Mouse (Mus musculus) forebrain, postnatal 0 days (tissue): ENCODE data around the gene Gtpbp6. TPM values are rescaled to one million over a fixed set of nuclear protein-coding genes. Genes with fewer than 3 reads are reported as not detected.
"Not testable (repeated sequence)": the region's sequence is repeated elsewhere in the genome, so short reads cannot be mapped to it uniquely, and the experiment has no call there.

Experiments
- ATAC-seq: fragments of 200-750 bp; cut with Nextera tagmentation; 2 replicates; pipeline ENCODE4 v1.8.0; 2017; ENCODE audit warnings: mild to moderate bottlenecking, moderate library complexity
- DNase-seq: peaks from one replicate; pipeline ENCODE4 v3.0.0-alpha.2; 2015
- H3K27ac ChIP-seq: fragments of 300-500 bp; sonication (generic); 2 replicates; pipeline ENCODE4 v1.5.1; 2014; ENCODE audit warnings: low read depth, mild to moderate bottlenecking, antibody characterized with exemption, low read length, moderate library complexity, mixed read lengths
- H3K27me3 ChIP-seq: fragments of 300-500 bp; sonication (generic); 2 replicates; pipeline ENCODE4 v1.6.1; 2014; ENCODE audit warnings: mild to moderate bottlenecking, low read length, mixed read lengths; ENCODE audit not compliant: insufficient read depth
- H3K36me3 ChIP-seq: fragments of 300-500 bp; sonication (generic); 2 replicates; pipeline ENCODE4 v1.6.1; 2014; ENCODE audit warnings: mild to moderate bottlenecking, moderate library complexity; ENCODE audit not compliant: insufficient read depth
- H3K4me1 ChIP-seq: fragments of 300-500 bp; sonication (generic); 2 replicates; pipeline ENCODE4 v1.6.1; 2014; ENCODE audit warnings: antibody characterized with exemption; ENCODE audit not compliant: insufficient read depth
- H3K4me2 ChIP-seq: fragments of 300-500 bp; sonication (generic); 2 replicates; pipeline ENCODE4 v1.6.1; 2014; ENCODE audit warnings: low read depth, mild to moderate bottlenecking, moderate library complexity
- H3K4me3 ChIP-seq: fragments of 300-500 bp; sonication (generic); 2 replicates; pipeline ENCODE4 v1.5.1; 2014; ENCODE audit warnings: low read depth, low read length, mixed read lengths
- H3K9ac ChIP-seq: fragments of 300-500 bp; sonication (generic); 2 replicates; pipeline ENCODE4 v1.6.1; 2014; ENCODE audit warnings: mild to moderate bottlenecking
- H3K9me3 ChIP-seq: fragments of 300-500 bp; sonication (generic); 2 replicates; pipeline ENCODE4 v1.6.1; 2016; ENCODE audit warnings: low read length
- CTCF ChIP-seq: sonication (generic); IDR thresholded peaks from 2 replicates; pipeline ENCODE4 v1.5.1; 2016; ENCODE audit warnings: antibody characterized with exemption, control low read depth, low read depth
- WGBS: fragments of 180-500 bp; shearing (Covaris S2); extraction: QIAGEN DNeasy Blood & Tissue Kit; methylation state at CpG from one replicate; pipeline ENCODE4 v1.1.7; 2014; 5-methylcytosine and 5-hydroxymethylcytosine counted together
- polyA plus RNA-seq: library from polyadenylated mRNA; unstranded; fragments of >200 nt; fragmentation: Nextera tagmentation; extraction: Ambion mirVana; gene quantifications from 2 replicates; pipeline ENCODE4 v1.2.1, GENCODE M21; 2015
- total RNA-seq: library from RNA; depleted of rRNA; stranded (reverse); fragments of >200 nt; gene quantifications from 2 replicates; pipeline ENCODE4 v1.2.3, GENCODE M21; 2014

The Gtpbp6 gene
- total and polyA plus RNA-seq, 2 experiments from 2014 or later = 62.6 to 99.2 TPM

DNA sequence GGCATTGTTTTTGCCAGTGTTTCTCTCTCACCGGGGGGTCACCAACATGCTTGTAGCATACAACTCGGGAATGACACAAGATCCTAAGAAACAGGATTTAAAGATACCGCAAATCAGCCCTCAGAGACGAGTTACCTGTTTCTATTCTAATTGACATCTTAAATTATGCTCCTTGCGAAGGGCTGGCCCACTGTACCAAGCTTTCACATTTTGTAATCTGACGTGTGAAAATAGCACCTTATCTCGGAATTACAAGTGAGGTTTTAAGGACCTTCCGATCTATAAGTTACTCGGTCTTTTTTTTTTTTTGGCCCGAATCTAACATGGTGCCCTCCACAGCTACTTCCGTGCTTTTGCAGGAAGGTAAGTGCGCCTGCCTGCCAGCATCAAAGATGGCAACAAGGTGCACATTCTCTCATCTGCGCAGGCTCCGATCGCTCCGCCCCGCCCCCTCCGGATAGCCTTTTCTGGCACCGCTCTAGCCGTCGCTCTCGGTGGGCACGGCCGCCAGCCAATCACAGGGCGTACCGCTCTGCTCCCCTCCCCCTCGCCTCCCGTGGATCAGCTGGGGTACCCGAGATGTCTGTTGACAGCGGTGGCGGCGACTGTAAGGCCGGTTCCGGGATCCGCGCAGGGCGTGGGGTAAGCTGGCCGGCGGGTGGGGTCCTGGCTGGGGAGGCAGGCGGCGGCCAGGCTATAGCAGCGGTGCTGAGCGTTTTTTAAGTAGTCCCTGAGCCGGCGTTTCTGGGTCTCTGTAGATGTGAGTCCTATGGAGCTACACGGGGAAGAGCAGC lies 27.5 kb upstream of the Gtpbp6 start, which contains the start of gene Chfr:
TSS of gene Chfr (plus strand) at position 550 of the 794 bp plus-strand sequence.
- Histone ChIP-seq H3K4me3 (peak within 1 kb of the TSS; percentile 75), H3K9ac (peak within 1 kb of the TSS; percentile 80), H3K4me2 (peak within 1 kb of the TSS; percentile 80), H3K9me3 (no peaks in the 10 kb centered on the region), H3K27ac (peak within 1 kb of the TSS; percentile 83), H3K4me1 (peaks cover 4% of the 10 kb centered on the region; the same call in 1 of the 2 replicates), H3K27me3 (no peaks in the 10 kb centered on the region), H3K36me3 (peaks cover 11% of the 10 kb centered on the region)
- ATAC-seq = peak; percentile 99
- peak; percentile 99 for DNase-seq
- TF ChIP-seq CTCF = peak; percentile 26; the same call in 1 of the 2 replicates
- 4% methylated on average over 46 of the region's 46 CpGs for WGBS

DNA sequence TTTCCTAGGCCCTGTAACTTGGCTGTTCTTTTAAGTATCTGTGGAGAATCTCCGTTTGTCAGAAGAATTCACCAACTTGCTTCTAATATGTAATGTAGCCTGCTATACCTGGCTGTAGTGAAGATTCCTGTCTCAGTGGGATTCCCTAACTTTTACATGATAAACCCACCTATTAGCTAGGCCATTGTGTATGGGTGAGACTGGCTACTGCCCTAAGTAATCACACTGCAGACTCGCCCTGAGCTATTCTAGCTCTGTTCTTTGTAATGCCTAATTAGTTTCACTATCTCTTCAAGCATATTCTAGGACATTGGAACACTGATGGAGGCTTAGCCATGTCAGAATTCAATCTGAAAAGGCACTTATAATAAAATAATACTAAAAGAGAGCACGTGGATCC lies 14.4 kb upstream of the Gtpbp6 start:
- peaks cover 47% of the 10 kb centered on the region for H3K36me3 ChIP-seq
- not testable (repeated sequence) for H3K9ac ChIP-seq, H3K4me3 ChIP-seq, H3K4me1 ChIP-seq, H3K27me3 ChIP-seq, H3K9me3 ChIP-seq, DNase-seq, H3K27ac ChIP-seq, ATAC-seq, H3K4me2 ChIP-seq
- 79% methylated on average over 3 of the region's 3 CpGs for WGBS

DNA sequence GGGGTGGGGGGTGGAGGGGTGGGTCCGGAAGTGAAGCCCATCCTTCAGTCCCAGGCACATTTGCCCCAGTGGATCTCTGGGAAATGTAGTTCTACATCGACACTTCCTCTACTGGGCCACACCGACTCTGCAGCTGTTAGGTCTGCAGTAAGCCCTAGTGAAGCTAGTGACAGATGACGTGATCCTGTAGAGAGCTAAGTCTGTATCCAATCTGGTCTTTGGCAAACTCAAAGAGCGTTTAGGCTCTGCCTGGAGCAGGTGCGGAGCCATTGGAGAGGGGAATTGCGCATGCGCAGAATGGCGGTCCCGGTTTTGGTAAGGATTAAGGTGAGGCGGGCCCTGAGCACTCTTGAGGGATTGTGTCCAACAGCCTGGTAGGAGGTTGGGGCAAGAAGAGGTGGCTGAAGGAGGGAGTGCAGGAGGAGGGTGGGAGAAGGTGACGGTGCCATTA lies 2.0 kb upstream of the Gtpbp6 start, which contains the start of gene Zfp605:
TSS of gene Zfp605 (plus strand) at position 102 of the 451 bp plus-strand sequence.
- Histone ChIP-seq H3K4me1 (peaks cover 8% of the 10 kb centered on the region; the same call in 1 of the 2 replicates), H3K9me3 (no peaks in the 10 kb centered on the region), H3K4me3 (peak within 1 kb of the TSS; percentile 61), H3K9ac (peak within 1 kb of the TSS; percentile 76), H3K36me3 (peaks cover 32% of the 10 kb centered on the region), H3K27me3 (no peaks in the 10 kb centered on the region), H3K27ac (peak within 1 kb of the TSS; percentile 79), H3K4me2 (peak within 1 kb of the TSS; percentile 67)
- ATAC-seq (peak; percentile 79), DNase-seq (peak; percentile 97)
- 1% methylated on average over 12 of the region's 12 CpGs for WGBS
- 0 out of 2 replicates have a peak, but pooled peaks have one; percentile 15 for TF ChIP-seq CTCF

DNA sequence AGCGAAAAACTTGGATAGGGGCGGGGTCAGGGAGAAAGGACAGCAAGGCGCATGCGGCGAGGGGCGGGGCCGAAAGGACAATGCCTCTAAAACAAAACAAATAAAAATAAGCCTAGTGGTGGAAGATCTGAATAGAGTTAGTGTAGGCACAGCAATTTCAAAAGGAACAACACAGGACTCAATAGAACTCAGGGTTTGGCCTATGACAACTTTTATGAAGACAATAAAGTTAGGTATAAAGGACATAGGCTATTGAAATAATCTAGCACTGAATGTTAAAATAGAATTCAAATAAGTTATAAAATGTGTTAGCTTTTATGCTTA lies 270 bp upstream of the Gtpbp6 start:
- Histone ChIP-seq H3K9me3 (no peaks in the 10 kb centered on the region), H3K9ac (no peak overlapping the region), H3K27ac (peak overlapping the region; percentile 97), H3K4me2 (peak overlapping the region; percentile 88), H3K4me1 (peaks cover 8% of the 10 kb centered on the region; the same call in 1 of the 2 replicates), H3K4me3 (peak overlapping the region; percentile 87), H3K27me3 (no peaks in the 10 kb centered on the region), H3K36me3 (peaks cover 37% of the 10 kb centered on the region)
- WGBS = 2% methylated on average over 7 of the region's 7 CpGs
- TF ChIP-seq CTCF = peak; percentile 26; the same call in 1 of the 2 replicates
- ATAC-seq = no peak
- DNase-seq = no peak

DNA sequence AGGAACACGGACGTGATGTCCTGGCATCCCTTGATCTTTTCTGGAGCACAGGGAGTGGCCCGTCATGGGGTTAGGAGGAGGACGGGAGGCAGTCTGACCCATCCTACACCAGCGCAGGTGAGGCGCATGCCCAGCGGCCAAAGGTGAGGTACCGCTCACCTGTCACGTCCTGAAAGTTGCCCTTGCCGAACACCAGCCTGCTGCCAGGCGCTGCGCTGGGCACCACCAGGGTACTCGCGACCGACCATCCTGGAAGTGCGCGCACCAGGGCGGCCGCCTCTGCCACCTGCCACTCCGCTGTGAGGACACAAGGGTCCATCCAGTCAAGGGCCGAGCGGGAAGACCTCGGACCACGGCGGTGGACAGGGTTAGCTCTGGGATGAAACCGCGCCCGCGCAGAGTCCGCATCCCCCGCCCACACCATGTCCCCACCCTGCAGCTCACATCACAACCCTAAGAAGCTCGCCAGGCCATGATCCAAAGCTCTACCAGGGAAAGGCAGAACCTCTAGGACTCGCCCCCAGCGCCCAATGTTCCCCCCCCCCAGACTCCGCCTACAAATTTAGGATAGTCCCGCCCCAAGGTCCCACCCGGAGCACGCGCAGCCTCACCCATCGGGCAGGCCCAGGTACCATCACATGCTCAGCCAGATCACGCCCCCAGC lies 964 bp downstream of the Gtpbp6 start:
- ATAC-seq (no peak; the same call in 1 of the 2 replicates), DNase-seq (no peak)
- WGBS = 14% methylated on average over 39 of the region's 41 CpGs
- H3K4me2 ChIP-seq = peak overlapping the region; percentile 88
- no peaks in the 10 kb centered on the region for H3K27me3 ChIP-seq
- H3K4me1 ChIP-seq = peaks cover 8% of the 10 kb centered on the region; the same call in 1 of the 2 replicates
- TF ChIP-seq CTCF = no peak
- peaks cover 38% of the 10 kb centered on the region for H3K36me3 ChIP-seq
- peak overlapping the region; percentile 97 for H3K27ac ChIP-seq
- H3K9ac ChIP-seq = peak overlapping the region; percentile 87
- peak overlapping the region; percentile 87 for H3K4me3 ChIP-seq
- no peaks in the 10 kb centered on the region for H3K9me3 ChIP-seq

DNA sequence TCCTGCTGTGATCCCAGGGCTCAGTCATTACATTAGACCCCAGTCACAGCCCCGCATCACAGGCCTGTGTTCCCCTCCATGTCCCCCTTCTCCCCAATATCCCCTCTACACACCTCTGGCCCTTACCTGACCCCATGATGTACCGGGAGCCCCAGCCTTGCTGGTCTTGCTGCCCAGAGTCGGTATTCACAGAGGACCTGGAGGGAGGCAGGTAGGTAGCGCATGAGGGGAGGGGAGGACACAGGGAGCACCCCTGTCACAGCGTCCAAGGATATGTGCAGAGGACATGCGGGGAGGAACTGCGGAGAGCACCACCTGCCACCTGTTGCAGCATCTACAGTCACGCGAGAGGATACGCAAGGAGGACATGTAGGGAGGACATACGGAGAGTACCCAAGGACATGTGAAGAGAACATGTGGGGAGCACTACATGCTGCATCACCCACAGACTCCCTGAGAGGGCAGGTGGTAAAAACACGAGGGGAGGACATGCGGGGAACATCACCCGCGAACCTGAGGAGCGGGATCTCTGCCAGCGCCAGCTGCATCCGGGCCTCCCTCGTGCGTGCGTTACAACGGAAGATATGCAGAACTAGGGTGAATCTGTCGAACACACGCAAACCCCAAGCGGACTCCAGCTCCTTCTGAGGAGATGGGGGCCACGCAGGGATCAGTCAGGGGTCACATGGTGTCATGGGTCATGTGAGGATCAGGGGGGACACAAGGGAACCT lies 1.7 kb downstream of the Gtpbp6 start:
- peaks cover 8% of the 10 kb centered on the region for H3K4me1 ChIP-seq
- ATAC-seq (no peak), DNase-seq (no peak)
- H3K4me2 ChIP-seq = peak overlapping the region; percentile 88
- H3K9me3 ChIP-seq = no peaks in the 10 kb centered on the region
- H3K9ac ChIP-seq = no peak overlapping the region
- 96% methylated on average over 26 of the region's 26 CpGs for WGBS
- H3K27me3 ChIP-seq = no peaks in the 10 kb centered on the region
- no peak for TF ChIP-seq CTCF
- peak overlapping the region; percentile 87 for H3K4me3 ChIP-seq
- peaks cover 38% of the 10 kb centered on the region for H3K36me3 ChIP-seq
- H3K27ac ChIP-seq = no peak overlapping the region
